Mouse (Mus musculus): ENCODE data around the gene Rasal1.

DNA sequence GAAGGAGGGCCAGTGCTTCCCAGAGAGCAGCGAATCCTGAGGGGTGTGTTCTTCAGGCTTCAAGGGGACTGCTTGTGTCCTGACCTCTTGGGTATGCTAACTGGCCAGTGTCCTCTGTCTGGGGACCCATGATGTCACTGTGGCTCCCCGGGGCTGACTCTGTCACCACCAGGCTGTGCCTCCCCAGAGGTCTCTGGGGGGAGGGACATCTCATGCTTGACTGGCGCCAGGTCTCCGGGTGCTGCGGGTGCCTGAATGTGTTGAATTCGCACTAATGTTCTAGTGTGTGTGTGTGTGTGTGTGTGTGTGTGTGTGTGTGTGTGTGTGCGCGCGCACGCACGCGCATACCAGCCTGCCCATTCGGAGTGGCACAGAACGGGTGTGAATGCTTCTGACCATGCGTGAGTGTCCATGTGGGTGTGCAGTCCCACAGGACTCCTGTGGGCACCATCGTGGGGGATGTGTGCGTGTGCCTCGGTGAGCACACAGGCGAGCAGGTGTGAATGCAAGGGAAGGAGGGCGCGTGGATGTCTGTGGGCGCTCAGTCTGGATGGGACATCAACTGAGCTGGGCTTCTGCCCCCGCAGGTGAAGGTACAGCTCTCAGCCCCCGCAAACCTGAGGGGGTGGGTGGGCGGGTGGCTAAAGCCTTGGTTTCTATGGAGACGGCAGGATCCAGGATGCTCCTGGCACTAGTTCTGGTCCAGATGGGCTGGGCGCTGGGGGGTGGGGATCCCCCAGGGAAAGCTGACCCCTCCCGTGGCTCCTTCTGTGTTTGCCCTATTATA is 4.5 kb downstream of the Rasal1 start:
- TF ChIP-seq GATA1 (IDR thresholded peaks at IDR 0.05; ENCODE audit: low read depth, low read length), result no peak
- TF ChIP-seq CTCF (IDR thresholded peaks at IDR 0.05 in 2 of 3, conservative IDR thresholded peaks at IDR 0.05 in 1 of 3; ENCODE audit: control insufficient read depth in 1 of 3, insufficient read depth in 1 of 3, low read depth in 2 of 3, low read length in 3 of 3, poor library complexity in 1 of 3, severe bottlenecking in 1 of 3), result no peak
- no peak for TF ChIP-seq USF2 (IDR thresholded peaks at IDR 0.05; ENCODE audit: borderline replicate concordance in 1 of 2, insufficient read depth in 1 of 2, low read depth in 1 of 2, low read length in 2 of 2)
- TF ChIP-seq POLR2A (IDR thresholded peaks at IDR 0.05; ENCODE audit: control insufficient read depth in 1 of 2, insufficient read depth in 1 of 2, low read depth in 1 of 2, low read length in 2 of 2, poor library complexity in 1 of 2), result no peak
- TF ChIP-seq ZNF384 (IDR thresholded peaks at IDR 0.05; ENCODE audit: low read depth, low read length), result no peak
- no peak for TF ChIP-seq EP300 (IDR thresholded peaks at IDR 0.05; ENCODE audit: low read depth in 1 of 2, low read length in 2 of 2)
- TF ChIP-seq SIN3A (IDR thresholded peaks at IDR 0.05; ENCODE audit: low read length), result no peak
- TF ChIP-seq NELFE (IDR thresholded peaks at IDR 0.05; ENCODE audit: low read depth, low read length), result no peak
- no peak for TF ChIP-seq USF1 (IDR thresholded peaks at IDR 0.05; ENCODE audit: low read depth, low read length)

Data from MEL (cell line).